Mouse (Mus musculus) B cell, adult 2 months (primary cell): ENCODE results near the gene Tssk2.

Experiments used
- DNase-seq, 2 experiments: peaks; one replicate each; pipeline ENCODE4 v3.0.0; 2022

Tssk2 gene

DNA sequence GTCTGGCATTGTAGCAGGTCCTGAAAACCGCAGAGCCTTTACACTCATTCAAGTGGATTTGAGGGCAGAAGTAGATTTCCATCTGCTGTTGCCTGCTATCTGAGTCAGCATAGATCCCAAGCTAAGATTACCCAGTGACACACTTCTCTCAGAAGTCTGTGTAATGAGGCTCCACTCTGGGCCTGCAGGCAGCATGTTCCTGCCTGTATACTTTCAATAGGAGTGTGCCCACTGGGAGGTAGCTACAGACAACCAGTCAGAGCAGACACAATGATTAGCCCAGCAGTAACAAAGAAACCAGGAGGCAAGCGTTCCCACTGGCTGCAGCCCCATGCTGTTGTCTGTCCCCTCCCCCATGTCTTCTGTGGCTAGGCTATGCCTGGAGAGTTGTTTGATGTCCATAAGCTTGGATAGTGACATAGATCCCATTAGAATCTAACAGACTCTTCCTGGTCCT is 51.0 kb downstream of the Tssk2 start:
- no peak for DNase-seq
